Mouse (Mus musculus) megakaryocyte, embryonic 14.5 days (primary cell): ENCODE results near the gene Atp6v0a1.

Source experiments
- FLI1 ChIP-seq: IDR thresholded peaks from 2 replicates; pipeline ENCODE4 v1.6.1; 2012; ENCODE audit warnings: low read length, inconsistent platforms, mixed read lengths
- GATA1 ChIP-seq: IDR thresholded peaks from 3 replicates; pipeline ENCODE4 v1.6.1; 2012; ENCODE audit warnings: mixed read lengths, low read length, inconsistent platforms, borderline replicate concordance

DNA sequence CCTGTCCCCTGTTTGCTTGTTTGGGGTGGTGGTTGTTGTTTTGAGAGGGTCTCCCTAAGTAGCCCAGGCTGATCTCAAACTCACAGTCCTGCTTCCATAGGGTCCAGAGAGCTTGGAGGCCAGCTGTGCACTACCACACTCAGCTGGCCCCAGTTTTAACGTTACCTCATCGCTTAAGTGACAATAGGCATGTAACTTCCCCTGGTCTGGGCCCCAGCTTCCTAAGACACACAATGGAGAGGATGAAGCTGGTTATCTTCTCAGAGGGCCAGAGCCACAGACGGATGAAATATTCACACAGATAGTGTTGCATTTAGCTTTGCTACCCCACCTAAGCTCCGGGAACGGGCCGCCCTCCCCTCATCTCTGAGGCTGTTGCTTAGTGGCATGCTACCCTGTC, 43.5 kb upstream of the Atp6v0a1 start:
- no peak for TF ChIP-seq GATA1
- TF ChIP-seq FLI1, result no peak
